Mouse (Mus musculus) forebrain, postnatal 0 days (tissue): ENCODE measurements around the gene Akap8l. TPM values are rescaled to one million over a fixed set of nuclear protein-coding genes. Genes with fewer than 3 reads are reported as not detected.

Experiments used
- ATAC-seq: fragments of 200-750 bp; cut with Nextera tagmentation; 2 replicates; pipeline ENCODE4 v1.8.0; 2017; ENCODE audit warnings: mild to moderate bottlenecking, moderate library complexity
- DNase-seq: peaks from one replicate; pipeline ENCODE4 v3.0.0-alpha.2; 2015
- H3K27ac ChIP-seq: fragments of 300-500 bp; sonication (generic); 2 replicates; pipeline ENCODE4 v1.5.1; 2014; ENCODE audit warnings: low read depth, mild to moderate bottlenecking, antibody characterized with exemption, low read length, moderate library complexity, mixed read lengths
- H3K27me3 ChIP-seq: fragments of 300-500 bp; sonication (generic); 2 replicates; pipeline ENCODE4 v1.6.1; 2014; ENCODE audit warnings: mild to moderate bottlenecking, low read length, mixed read lengths; ENCODE audit not compliant: insufficient read depth
- H3K36me3 ChIP-seq: fragments of 300-500 bp; sonication (generic); 2 replicates; pipeline ENCODE4 v1.6.1; 2014; ENCODE audit warnings: mild to moderate bottlenecking, moderate library complexity; ENCODE audit not compliant: insufficient read depth
- H3K4me1 ChIP-seq: fragments of 300-500 bp; sonication (generic); 2 replicates; pipeline ENCODE4 v1.6.1; 2014; ENCODE audit warnings: antibody characterized with exemption; ENCODE audit not compliant: insufficient read depth
- H3K4me2 ChIP-seq: fragments of 300-500 bp; sonication (generic); 2 replicates; pipeline ENCODE4 v1.6.1; 2014; ENCODE audit warnings: low read depth, mild to moderate bottlenecking, moderate library complexity
- H3K4me3 ChIP-seq: fragments of 300-500 bp; sonication (generic); 2 replicates; pipeline ENCODE4 v1.5.1; 2014; ENCODE audit warnings: low read depth, low read length, mixed read lengths
- H3K9ac ChIP-seq: fragments of 300-500 bp; sonication (generic); 2 replicates; pipeline ENCODE4 v1.6.1; 2014; ENCODE audit warnings: mild to moderate bottlenecking
- H3K9me3 ChIP-seq: fragments of 300-500 bp; sonication (generic); 2 replicates; pipeline ENCODE4 v1.6.1; 2016; ENCODE audit warnings: low read length
- CTCF ChIP-seq: sonication (generic); IDR thresholded peaks from 2 replicates; pipeline ENCODE4 v1.5.1; 2016; ENCODE audit warnings: antibody characterized with exemption, control low read depth, low read depth
- WGBS: fragments of 180-500 bp; shearing (Covaris S2); extraction: QIAGEN DNeasy Blood & Tissue Kit; methylation state at CpG from one replicate; pipeline ENCODE4 v1.1.7; 2014; 5-methylcytosine and 5-hydroxymethylcytosine counted together
- polyA plus RNA-seq: library from polyadenylated mRNA; unstranded; fragments of >200 nt; fragmentation: Nextera tagmentation; extraction: Ambion mirVana; gene quantifications from 2 replicates; pipeline ENCODE4 v1.2.1, GENCODE M21; 2015
- total RNA-seq: library from RNA; depleted of rRNA; stranded (reverse); fragments of >200 nt; gene quantifications from 2 replicates; pipeline ENCODE4 v1.2.3, GENCODE M21; 2014; rRNA removed

Akap8l gene
- total RNA-seq (74.2 and 86.2 TPM in 2 replicates), polyA plus RNA-seq (76.0 and 80.5 TPM in 2 replicates)

- Histone ChIP-seq H3K4me3 (peak within 1 kb of the TSS; percentile 91), H3K4me2 (peak within 1 kb of the TSS; percentile 83), H3K36me3 (peaks cover 14% of the 10 kb centered on the region), H3K27me3 (no peaks in the 10 kb centered on the region), H3K9me3 (no peaks in the 10 kb centered on the region), H3K4me1 (no peaks in the 10 kb centered on the region), H3K9ac (peak within 1 kb of the TSS; percentile 91), H3K27ac (peak within 1 kb of the TSS; percentile 88)
- no peak for TF ChIP-seq CTCF
- 2% methylated on average over 37 of the region's 37 CpGs for WGBS
- ATAC-seq (peak; percentile 97), DNase-seq (peak; percentile 98)
These were observed at the start of gene Akap8l for GRCm38 (mm10) chr17:32350382-32350983. Gene Akap8l, minus strand, starts transcription at chr17:32350607.

GRCm38 (mm10) chr17:32396266-32396665, 45.9 kb upstream of the Akap8l start:
- H3K4me2 ChIP-seq = peak overlapping the region; percentile 45
- DNase-seq (no peak), ATAC-seq (peak; percentile 2; the same call in 1 of the 2 replicates)
- TF ChIP-seq CTCF = no peak
- no peak overlapping the region for H3K9ac ChIP-seq
- H3K27ac ChIP-seq = no peak overlapping the region
- H3K9me3 ChIP-seq = no peaks in the 10 kb centered on the region
- H3K4me1 ChIP-seq = no peaks in the 10 kb centered on the region
- WGBS = 7% methylated on average over 37 of the region's 37 CpGs
- peak overlapping the region; percentile 24 for H3K4me3 ChIP-seq
- H3K27me3 ChIP-seq = peaks cover 73% of the 10 kb centered on the region
- H3K36me3 ChIP-seq = no peaks in the 10 kb centered on the region

- no peak for ATAC-seq
- H3K27me3 ChIP-seq = peaks cover 69% of the 10 kb centered on the region
- no peak overlapping the region for H3K4me3 ChIP-seq
- 73% methylated on average over 10 of the region's 10 CpGs for WGBS
- no peak overlapping the region for H3K9ac ChIP-seq
- H3K27ac ChIP-seq = no peak overlapping the region
- no peaks in the 10 kb centered on the region for H3K4me1 ChIP-seq
- no peak for TF ChIP-seq CTCF
- H3K9me3 ChIP-seq = no peaks in the 10 kb centered on the region
- H3K36me3 ChIP-seq = no peaks in the 10 kb centered on the region
- no peak for DNase-seq
- H3K4me2 ChIP-seq = no peak overlapping the region
These were observed 43.5 kb upstream of the Akap8l start for GRCm38 (mm10) chr17:32393944-32394343.

- Histone ChIP-seq H3K9me3 (no peaks in the 10 kb centered on the region), H3K9ac (peak within 1 kb of the TSS; percentile 91), H3K27me3 (peaks cover 25% of the 10 kb centered on the region), H3K36me3 (peaks cover 24% of the 10 kb centered on the region), H3K4me1 (no peaks in the 10 kb centered on the region), H3K4me3 (peak within 1 kb of the TSS; percentile 75), H3K27ac (peak within 1 kb of the TSS; percentile 82), H3K4me2 (peak within 1 kb of the TSS; percentile 93)
- TF ChIP-seq CTCF = no peak
- under 1% methylated on average over 39 of the region's 44 CpGs for WGBS
- peak; percentile 96 for DNase-seq
- ATAC-seq = peak; percentile 89
These were observed 38.8 kb upstream of the Akap8l start, which contains the start of gene Wiz for GRCm38 (mm10) chr17:32389101-32389659. Gene Wiz, minus strand, starts transcription at chr17:32389439.

- ATAC-seq = peak; percentile 70
- Histone ChIP-seq H3K36me3 (peaks cover 30% of the 10 kb centered on the region), H3K4me3 (peak overlapping the region; percentile 75), H3K9me3 (no peaks in the 10 kb centered on the region), H3K4me2 (peak overlapping the region; percentile 93), H3K4me1 (no peaks in the 10 kb centered on the region), H3K27ac (peak overlapping the region; percentile 82), H3K9ac (peak overlapping the region; percentile 91), H3K27me3 (peaks cover 19% of the 10 kb centered on the region)
- no peak for TF ChIP-seq CTCF
- peak; percentile 43 for DNase-seq
- WGBS = 1% methylated on average over 34 of the region's 39 CpGs
These were observed 38.1 kb upstream of the Akap8l start for GRCm38 (mm10) chr17:32388370-32389100.

GRCm38 (mm10) chr17:32387986-32388369, 37.6 kb upstream of the Akap8l start:
- WGBS = 33% methylated on average over 7 of the region's 7 CpGs
- H3K4me3 ChIP-seq = peak overlapping the region; percentile 75
- peaks cover 13% of the 10 kb centered on the region for H3K27me3 ChIP-seq
- peak overlapping the region; percentile 91 for H3K9ac ChIP-seq
- peaks cover 36% of the 10 kb centered on the region for H3K36me3 ChIP-seq
- TF ChIP-seq CTCF = no peak
- no peak for DNase-seq
- no peaks in the 10 kb centered on the region for H3K4me1 ChIP-seq
- peak overlapping the region; percentile 93 for H3K4me2 ChIP-seq
- H3K9me3 ChIP-seq = no peaks in the 10 kb centered on the region
- peak overlapping the region; percentile 21; the same call in 1 of the 2 replicates for H3K27ac ChIP-seq
- no peak for ATAC-seq
